Mouse (Mus musculus) cerebellum, adult 2 months (tissue): ENCODE measurements around the gene Pet117. TPM values are rescaled to one million over a fixed set of nuclear protein-coding genes. Genes with fewer than 3 reads are reported as not detected.

Experiments used
- DNase-seq, 2 experiments: peaks; one replicate each; pipeline ENCODE4 v3.0.0; 2021
- H3K27ac ChIP-seq: fragments of 200-500 bp; 2 replicates; pipeline ENCODE4 v1.5.1; 2012; ENCODE audit warnings: low read length, control low read depth, inconsistent platforms; ENCODE audit not compliant: insufficient read depth
- H3K27me3 ChIP-seq: fragments of 200-500 bp; 2 replicates; pipeline ENCODE4 v1.6.1; 2012; ENCODE audit warnings: inconsistent platforms, mild to moderate bottlenecking, low read length, moderate library complexity; ENCODE audit not compliant: control insufficient read depth, insufficient read depth
- H3K4me1 ChIP-seq: fragments of 200-500 bp; 2 replicates; pipeline ENCODE4 v1.6.1; 2011; ENCODE audit warnings: low read length; ENCODE audit not compliant: control insufficient read depth, insufficient read depth
- H3K4me3 ChIP-seq: fragments of 200-500 bp; replicated peaks from 2 replicates; pipeline ENCODE3; 2011; ENCODE audit warnings: mild to moderate bottlenecking, low read depth, low read length, control low read depth; ENCODE audit not compliant: insufficient read depth
- CTCF ChIP-seq: fragments of 200-500 bp; IDR thresholded peaks from 2 replicates; pipeline ENCODE4 v1.5.1; 2011; ENCODE audit warnings: low read depth, mild to moderate bottlenecking, control low read depth, low read length, moderate library complexity, borderline replicate concordance; ENCODE audit not compliant: insufficient read depth
- POLR2A ChIP-seq: fragments of 200-500 bp; IDR thresholded peaks from 2 replicates; pipeline ENCODE4 v1.6.1; 2011; ENCODE audit warnings: low read length, control low read depth, borderline replicate concordance; ENCODE audit not compliant: insufficient read depth
- WGBS: fragments of 180-500 bp; shearing (Covaris S2); methylation state at CpG from one replicate; pipeline ENCODE4 v1.1.7; 2018; 5-methylcytosine and 5-hydroxymethylcytosine counted together
- polyA plus RNA-seq: library from polyadenylated mRNA; depleted of rRNA; stranded (reverse); fragments of >200 nt; gene quantifications from 2 replicates; pipeline ENCODE4 v1.2.3, GENCODE M21; 2012; rRNA removed

Pet117 gene
- polyA plus RNA-seq, 1 experiment, result not detected

GRCm38 (mm10) chr2:144422094-144422675, 53.4 kb downstream of the Pet117 start:
- TF ChIP-seq POLR2A (no peak), CTCF (no peak)
- no peak overlapping the region for H3K4me3 ChIP-seq
- 58% methylated on average over 10 of the region's 10 CpGs for WGBS
- DNase-seq, result no peak
- no peaks in the 10 kb centered on the region for H3K27me3 ChIP-seq
- H3K4me1 ChIP-seq, result no peaks in the 10 kb centered on the region
- H3K27ac ChIP-seq, result no peak overlapping the region

Other genes starting within 250 kb of the Pet117 start
- gene Mgme1, start 98.3 kb upstream of the Pet117 start, polyA plus RNA-seq, result 6.5 and 6.7 TPM in 2 replicates
- gene Snx5, start 98.1 kb upstream of the Pet117 start, polyA plus RNA-seq, result 72.8 and 76.9 TPM in 2 replicates
- gene Ovol2, start 36.9 kb upstream of the Pet117 start, polyA plus RNA-seq, result not detected in 2 replicates
- gene Kat14, start within 50 bp of the Pet117 start, polyA plus RNA-seq, result 34.1 and 35.3 TPM in 2 replicates
- 83.3 and 94.1 TPM in 2 replicates for gene Dzank1, start 158.4 kb downstream of the Pet117 start, polyA plus RNA-seq
- 21.4 and 24.7 TPM in 2 replicates for gene Polr3f, start 158.7 kb downstream of the Pet117 start, polyA plus RNA-seq
- gene Rbbp9, start 181.9 kb downstream of the Pet117 start, polyA plus RNA-seq, result 30.1 and 30.2 TPM in 2 replicates
- gene Sec23b, start 187.2 kb downstream of the Pet117 start, polyA plus RNA-seq, result 65.3 and 72.8 TPM in 2 replicates
- gene Smim26, start 225.1 kb downstream of the Pet117 start, polyA plus RNA-seq, result 87.1 and 99.1 TPM in 2 replicates
- gene Dtd1, start 230.9 kb downstream of the Pet117 start, polyA plus RNA-seq, result 74.5 and 75.3 TPM in 2 replicates